Mouse (Mus musculus): ENCODE data around the gene Zdhhc22. TPM values are rescaled to one million over a fixed set of nuclear protein-coding genes. Genes with fewer than 3 reads are reported as not detected.

Gene Zdhhc22
- polyA plus RNA-seq, 1 experiment: not detected

GRCm38 (mm10) chr12:87022006-87022405 is 31.8 kb upstream of the Zdhhc22 start:
- TF ChIP-seq CTCF (IDR thresholded peaks at IDR 0.05; ENCODE audit: insufficient read depth, low read length): no peak
- no peak for TF ChIP-seq POLR2A (IDR thresholded peaks at IDR 0.05; ENCODE audit: borderline replicate concordance, extremely low read depth, low read depth, low read length)
- DNase-seq: no peak
- Histone ChIP-seq H3K4me3 (replicated peaks; ENCODE audit: extremely low read depth, low read depth, low read length) (no peak overlapping the region), H3K4me1 (ENCODE audit: control insufficient read depth, insufficient read depth, low read length) (no peaks in the 10 kb centered on the region)
- WGBS: 82% methylated on average over 2 of the region's 2 CpGs

GRCm38 (mm10) chr12:87021040-87021439 is 30.8 kb upstream of the Zdhhc22 start, which contains the start of gene Tmem63c:
Gene Tmem63c (plus strand): TSS chr12:87021340.
- TF ChIP-seq CTCF (IDR thresholded peaks at IDR 0.05; ENCODE audit: insufficient read depth, low read length) (no peak), POLR2A (IDR thresholded peaks at IDR 0.05; ENCODE audit: borderline replicate concordance, extremely low read depth, low read depth, low read length) (no peak)
- no peak for DNase-seq
- 63% methylated on average over 6 of the region's 6 CpGs for WGBS
- no peak within 1 kb of the TSS for H3K4me3 ChIP-seq (replicated peaks; ENCODE audit: extremely low read depth, low read depth, low read length)
- H3K4me1 ChIP-seq (ENCODE audit: control insufficient read depth, insufficient read depth, low read length): no peaks in the 10 kb centered on the region

- TF ChIP-seq POLR2A (IDR thresholded peaks at IDR 0.05; ENCODE audit: borderline replicate concordance, extremely low read depth, low read depth, low read length): no peak
- TF ChIP-seq CTCF (IDR thresholded peaks at IDR 0.05; ENCODE audit: insufficient read depth, low read length): no peak
- Histone ChIP-seq H3K4me3 (replicated peaks; ENCODE audit: extremely low read depth, low read depth, low read length) (no peak overlapping the region), H3K4me1 (ENCODE audit: control insufficient read depth, insufficient read depth, low read length) (no peaks in the 10 kb centered on the region)
- DNase-seq: no peak
- WGBS: 74% methylated on average over 2 of the region's 2 CpGs
Observed at GRCm38 (mm10) chr12:87018756-87019155, 28.5 kb upstream of the Zdhhc22 start.

- H3K4me3 ChIP-seq (replicated peaks; ENCODE audit: extremely low read depth, low read depth, low read length): no peak overlapping the region
- TF ChIP-seq POLR2A (IDR thresholded peaks at IDR 0.05; ENCODE audit: borderline replicate concordance, extremely low read depth, low read depth, low read length): no peak
- peak; percentile 56 for TF ChIP-seq CTCF (IDR thresholded peaks at IDR 0.05; ENCODE audit: insufficient read depth, low read length)
- H3K4me1 ChIP-seq (ENCODE audit: control insufficient read depth, insufficient read depth, low read length): no peaks in the 10 kb centered on the region
- peak; percentile 13 for DNase-seq
- WGBS: 39% methylated on average over 3 of the region's 3 CpGs
Observed at GRCm38 (mm10) chr12:87017041-87017440, 26.8 kb upstream of the Zdhhc22 start.

- no peak for TF ChIP-seq POLR2A (IDR thresholded peaks at IDR 0.05; ENCODE audit: borderline replicate concordance, extremely low read depth, low read depth, low read length)
- no peak for TF ChIP-seq CTCF (IDR thresholded peaks at IDR 0.05; ENCODE audit: insufficient read depth, low read length)
- no peak overlapping the region for H3K4me3 ChIP-seq (replicated peaks; ENCODE audit: extremely low read depth, low read depth, low read length)
- WGBS: 85% methylated on average over 4 of the region's 4 CpGs
- DNase-seq: no peak
- H3K4me1 ChIP-seq (ENCODE audit: control insufficient read depth, insufficient read depth, low read length): no peaks in the 10 kb centered on the region
Observed at GRCm38 (mm10) chr12:87004596-87004995, 14.4 kb upstream of the Zdhhc22 start.

- 35% methylated on average over 3 of the region's 3 CpGs for WGBS
- Histone ChIP-seq H3K4me3 (replicated peaks; ENCODE audit: extremely low read depth, low read depth, low read length) (no peak overlapping the region), H3K4me1 (ENCODE audit: control insufficient read depth, insufficient read depth, low read length) (no peaks in the 10 kb centered on the region)
- TF ChIP-seq POLR2A (IDR thresholded peaks at IDR 0.05; ENCODE audit: borderline replicate concordance, extremely low read depth, low read depth, low read length) (no peak), CTCF (IDR thresholded peaks at IDR 0.05; ENCODE audit: insufficient read depth, low read length) (no peak)
- no peak for DNase-seq
Observed at GRCm38 (mm10) chr12:87003606-87004005, 13.4 kb upstream of the Zdhhc22 start.

- no peak for DNase-seq
- H3K4me3 ChIP-seq (replicated peaks; ENCODE audit: extremely low read depth, low read depth, low read length): no peak overlapping the region
- 76% methylated on average over 7 of the region's 7 CpGs for WGBS
- no peak for TF ChIP-seq POLR2A (IDR thresholded peaks at IDR 0.05; ENCODE audit: borderline replicate concordance, extremely low read depth, low read depth, low read length)
- no peak for TF ChIP-seq CTCF (IDR thresholded peaks at IDR 0.05; ENCODE audit: insufficient read depth, low read length)
- H3K4me1 ChIP-seq (ENCODE audit: control insufficient read depth, insufficient read depth, low read length): no peaks in the 10 kb centered on the region
Observed at GRCm38 (mm10) chr12:87002815-87003214, 12.6 kb upstream of the Zdhhc22 start.

- no peaks in the 10 kb centered on the region for H3K4me1 ChIP-seq (ENCODE audit: control insufficient read depth, insufficient read depth, low read length)
- no peak overlapping the region for H3K4me3 ChIP-seq (replicated peaks; ENCODE audit: extremely low read depth, low read depth, low read length)
- TF ChIP-seq CTCF (IDR thresholded peaks at IDR 0.05; ENCODE audit: insufficient read depth, low read length): no peak
- TF ChIP-seq POLR2A (IDR thresholded peaks at IDR 0.05; ENCODE audit: borderline replicate concordance, extremely low read depth, low read depth, low read length): no peak
- 49% methylated on average over 7 of the region's 7 CpGs for WGBS
- no peak for DNase-seq
Observed at GRCm38 (mm10) chr12:87002209-87002608, 12.0 kb upstream of the Zdhhc22 start.

GRCm38 (mm10) chr12:87000840-87001176 is 10.6 kb upstream of the Zdhhc22 start:
- no peaks in the 10 kb centered on the region for H3K4me1 ChIP-seq (ENCODE audit: control insufficient read depth, insufficient read depth, low read length)
- H3K4me3 ChIP-seq (replicated peaks; ENCODE audit: extremely low read depth, low read depth, low read length): no peak overlapping the region
- 42% methylated on average over 6 of the region's 6 CpGs for WGBS
- no peak for DNase-seq
- no peak for TF ChIP-seq CTCF (IDR thresholded peaks at IDR 0.05; ENCODE audit: insufficient read depth, low read length)
- no peak for TF ChIP-seq POLR2A (IDR thresholded peaks at IDR 0.05; ENCODE audit: borderline replicate concordance, extremely low read depth, low read depth, low read length)

- 45% methylated on average over 5 of the region's 5 CpGs for WGBS
- no peak for DNase-seq
Observed at GRCm38 (mm10) chr12:87000151-87000839, 10.1 kb upstream of the Zdhhc22 start.

More at GRCm38 (mm10) chr12:87000151-87000839, 10.1 kb upstream of the Zdhhc22 start:
- H3K4me3 ChIP-seq (replicated peaks; ENCODE audit: extremely low read depth, low read depth, low read length): no peak overlapping the region
- no peak for TF ChIP-seq CTCF (IDR thresholded peaks at IDR 0.05; ENCODE audit: insufficient read depth, low read length)
- no peak for TF ChIP-seq POLR2A (IDR thresholded peaks at IDR 0.05; ENCODE audit: borderline replicate concordance, extremely low read depth, low read depth, low read length)
- H3K4me1 ChIP-seq (ENCODE audit: control insufficient read depth, insufficient read depth, low read length): no peaks in the 10 kb centered on the region
